Mouse (Mus musculus): ENCODE results near the gene Kctd13. TPM values are rescaled to one million over a fixed set of nuclear protein-coding genes. Genes with fewer than 3 reads are reported as not detected.

The Kctd13 gene
- 21.5 and 29.9 TPM in 2 replicates for polyA plus RNA-seq (2012; rRNA removed)

GRCm38 (mm10) chr7:126928384-126929037 lies at the start of gene Kctd13:
Kctd13 (plus strand) TSS chr7:126928879.
- TF ChIP-seq POLR2A (IDR thresholded peaks at IDR 0.05; ENCODE audit: low read depth, low read length) = peak; percentile 70
- TF ChIP-seq CTCF (IDR thresholded peaks at IDR 0.05; ENCODE audit: extremely low read depth, insufficient read depth, insufficient read length, insufficient replicate concordance) = no peak
- peak within 1 kb of the TSS; percentile 76 for H3K4me3 ChIP-seq (ENCODE audit: extremely low read depth, insufficient read depth, insufficient read length)
- peak; percentile 81 to 94 for DNase-seq (ENCODE audit: low read depth in 1 of 2, low spot score in 2 of 2)
- WGBS = 2% methylated on average over 56 of the region's 56 CpGs
- peaks cover 10% of the 10 kb centered on the region for H3K36me3 ChIP-seq (ENCODE audit: control insufficient read depth, insufficient read depth, low read length)
- no peaks in the 10 kb centered on the region for H3K27me3 ChIP-seq (ENCODE audit: control insufficient read depth, insufficient read depth, low read length)
- peak within 1 kb of the TSS; percentile 51; the same call in 1 of the 2 replicates for H3K27ac ChIP-seq (ENCODE audit: insufficient read depth, low read length)
- H3K4me1 ChIP-seq (ENCODE audit: control insufficient read depth, insufficient read depth, insufficient read length) = peaks cover 4% of the 10 kb centered on the region; the same call in 1 of the 2 replicates

DNA sequence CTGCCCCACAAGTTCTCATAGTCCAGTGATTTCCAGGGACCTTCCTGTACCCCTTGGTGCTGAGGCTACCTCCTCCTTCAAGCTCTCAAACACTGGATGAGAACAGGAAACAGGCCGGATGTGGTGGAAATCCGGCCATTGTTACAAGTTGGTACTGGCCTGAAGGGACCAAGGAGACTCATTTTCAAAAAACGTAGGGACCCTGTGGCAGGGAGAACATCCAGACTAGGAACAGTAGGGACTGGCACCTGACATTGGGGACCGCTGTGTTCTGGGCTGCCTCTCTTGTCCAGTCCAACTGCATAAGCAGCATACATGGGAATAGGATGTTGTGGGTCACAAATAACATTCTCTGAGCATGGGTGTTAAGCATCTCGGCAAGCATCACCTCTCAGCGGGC lies 47.6 kb upstream of the Kctd13 start:
- 31% methylated on average over 6 of the region's 6 CpGs for WGBS
- no peak for DNase-seq (ENCODE audit: low read depth in 1 of 2, low spot score in 2 of 2)
- H3K27ac ChIP-seq (ENCODE audit: insufficient read depth, low read length) = no peak overlapping the region
- H3K36me3 ChIP-seq (ENCODE audit: control insufficient read depth, insufficient read depth, low read length) = peaks cover 31% of the 10 kb centered on the region
- peaks cover 17% of the 10 kb centered on the region; the same call in 1 of the 2 replicates for H3K4me1 ChIP-seq (ENCODE audit: control insufficient read depth, insufficient read depth, insufficient read length)
- no peak for TF ChIP-seq CTCF (IDR thresholded peaks at IDR 0.05; ENCODE audit: extremely low read depth, insufficient read depth, insufficient read length, insufficient replicate concordance)
- no peak for TF ChIP-seq POLR2A (IDR thresholded peaks at IDR 0.05; ENCODE audit: low read depth, low read length)
- H3K4me3 ChIP-seq (ENCODE audit: extremely low read depth, insufficient read depth, insufficient read length) = no peak overlapping the region
- no peaks in the 10 kb centered on the region for H3K27me3 ChIP-seq (ENCODE audit: control insufficient read depth, insufficient read depth, low read length)

DNA sequence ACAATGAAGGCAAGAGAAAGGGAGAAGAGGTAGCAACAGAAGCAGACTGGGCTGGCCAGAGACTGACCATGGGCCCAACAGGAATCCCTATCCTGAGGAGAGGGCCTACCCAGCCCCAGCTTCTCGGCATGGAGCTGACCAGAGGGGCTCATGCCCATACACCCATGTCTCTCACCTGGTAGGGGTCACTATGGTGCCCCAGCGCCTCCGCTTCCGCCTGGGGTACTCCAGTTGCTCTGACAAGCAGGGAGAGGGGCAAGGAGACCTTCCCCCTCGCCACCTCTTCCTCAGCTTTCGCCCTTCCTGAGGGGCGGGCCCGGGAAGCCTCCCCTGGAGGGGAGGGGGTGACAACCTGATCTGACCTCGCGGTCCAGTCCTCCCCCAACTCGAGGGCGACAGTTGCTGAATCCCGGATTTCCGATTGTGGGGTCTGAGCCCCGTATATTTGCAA lies 44.9 kb upstream of the Kctd13 start:
- DNase-seq (ENCODE audit: low read depth in 1 of 2, low spot score in 2 of 2) = no peak
- peak overlapping the region; percentile 96 for H3K27ac ChIP-seq (ENCODE audit: insufficient read depth, low read length)

GRCm38 (mm10) chr7:126884286-126885164 lies 44.2 kb upstream of the Kctd13 start, which contains the start of gene Taok2:
Taok2 (minus strand) TSS chr7:126884703.
- DNase-seq (ENCODE audit: low read depth in 1 of 2, low spot score in 2 of 2) = peak; percentile 88 to 90
- peaks cover 17% of the 10 kb centered on the region; the same call in 1 of the 2 replicates for H3K4me1 ChIP-seq (ENCODE audit: control insufficient read depth, insufficient read depth, insufficient read length)
- H3K4me3 ChIP-seq (ENCODE audit: extremely low read depth, insufficient read depth, insufficient read length) = peak within 1 kb of the TSS; percentile 77
- peak within 1 kb of the TSS; percentile 96 for H3K27ac ChIP-seq (ENCODE audit: insufficient read depth, low read length)
- H3K36me3 ChIP-seq (ENCODE audit: control insufficient read depth, insufficient read depth, low read length) = peaks cover 8% of the 10 kb centered on the region
- no peaks in the 10 kb centered on the region for H3K27me3 ChIP-seq (ENCODE audit: control insufficient read depth, insufficient read depth, low read length)
- TF ChIP-seq CTCF (IDR thresholded peaks at IDR 0.05; ENCODE audit: extremely low read depth, insufficient read depth, insufficient read length, insufficient replicate concordance) (no peak), POLR2A (IDR thresholded peaks at IDR 0.05; ENCODE audit: low read depth, low read length) (peak; percentile 77)
- under 1% methylated on average over 56 of the region's 56 CpGs for WGBS

More for the DNA sequence above, 44.9 kb upstream of the Kctd13 start:
- Histone ChIP-seq H3K4me1 (ENCODE audit: control insufficient read depth, insufficient read depth, insufficient read length) (peaks cover 17% of the 10 kb centered on the region; the same call in 1 of the 2 replicates), H3K36me3 (ENCODE audit: control insufficient read depth, insufficient read depth, low read length) (peaks cover 16% of the 10 kb centered on the region), H3K4me3 (ENCODE audit: extremely low read depth, insufficient read depth, insufficient read length) (peak overlapping the region; percentile 77), H3K27me3 (ENCODE audit: control insufficient read depth, insufficient read depth, low read length) (no peaks in the 10 kb centered on the region)
- 2% methylated on average over 15 of the region's 15 CpGs for WGBS
- TF ChIP-seq CTCF (IDR thresholded peaks at IDR 0.05; ENCODE audit: extremely low read depth, insufficient read depth, insufficient read length, insufficient replicate concordance) (no peak), POLR2A (IDR thresholded peaks at IDR 0.05; ENCODE audit: low read depth, low read length) (no peak)

GRCm38 (mm10) chr7:126887281-126887680 lies 41.4 kb upstream of the Kctd13 start:
- peaks cover 9% of the 10 kb centered on the region; the same call in 1 of the 2 replicates for H3K4me1 ChIP-seq (ENCODE audit: control insufficient read depth, insufficient read depth, insufficient read length)
- H3K27me3 ChIP-seq (ENCODE audit: control insufficient read depth, insufficient read depth, low read length) = no peaks in the 10 kb centered on the region
- TF ChIP-seq CTCF (IDR thresholded peaks at IDR 0.05; ENCODE audit: extremely low read depth, insufficient read depth, insufficient read length, insufficient replicate concordance) (no peak), POLR2A (IDR thresholded peaks at IDR 0.05; ENCODE audit: low read depth, low read length) (no peak)
- H3K4me3 ChIP-seq (ENCODE audit: extremely low read depth, insufficient read depth, insufficient read length) = no peak overlapping the region
- no peak overlapping the region for H3K27ac ChIP-seq (ENCODE audit: insufficient read depth, low read length)
- no peak for DNase-seq (ENCODE audit: low read depth in 1 of 2, low spot score in 2 of 2)
- 92% methylated on average over 5 of the region's 5 CpGs for WGBS
- H3K36me3 ChIP-seq (ENCODE audit: control insufficient read depth, insufficient read depth, low read length) = 0 out of 2 replicates have a peak, but pooled peaks cover 4% of the 10 kb centered on the region

DNA sequence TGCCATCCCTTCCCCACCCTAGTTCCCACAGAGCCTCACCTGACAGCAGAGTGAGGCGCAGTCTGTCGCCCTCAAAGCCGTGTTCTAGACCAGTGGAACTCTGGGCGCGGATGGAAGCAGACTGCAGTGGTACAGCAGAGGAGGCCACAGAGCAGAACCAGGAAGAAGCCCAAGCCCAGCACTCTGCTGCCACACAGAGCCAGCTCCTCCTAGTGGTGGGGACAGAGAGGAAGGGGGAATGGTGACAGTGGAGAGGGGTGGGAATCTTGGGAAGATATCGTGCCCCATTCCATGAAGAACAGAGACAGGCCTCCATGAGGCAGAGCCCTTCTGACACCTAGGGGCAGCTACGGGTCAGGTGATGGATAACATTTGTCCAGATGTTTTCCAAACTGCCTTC lies 39.8 kb upstream of the Kctd13 start:
- Histone ChIP-seq H3K27ac (ENCODE audit: insufficient read depth, low read length) (no peak overlapping the region; the same call in 1 of the 2 replicates), H3K27me3 (ENCODE audit: control insufficient read depth, insufficient read depth, low read length) (no peaks in the 10 kb centered on the region), H3K36me3 (ENCODE audit: control insufficient read depth, insufficient read depth, low read length) (0 out of 2 replicates have a peak, but pooled peaks cover 4% of the 10 kb centered on the region), H3K4me3 (ENCODE audit: extremely low read depth, insufficient read depth, insufficient read length) (no peak overlapping the region), H3K4me1 (ENCODE audit: control insufficient read depth, insufficient read depth, insufficient read length) (peaks cover under 1% of the 10 kb centered on the region; the same call in 1 of the 2 replicates)
- no peak for DNase-seq (ENCODE audit: low read depth in 1 of 2, low spot score in 2 of 2)
- TF ChIP-seq CTCF (IDR thresholded peaks at IDR 0.05; ENCODE audit: extremely low read depth, insufficient read depth, insufficient read length, insufficient replicate concordance) (peak; percentile 23; the same call in 1 of the 2 replicates), POLR2A (IDR thresholded peaks at IDR 0.05; ENCODE audit: low read depth, low read length) (no peak)
- 61% methylated on average over 7 of the region's 7 CpGs for WGBS

All from spleen, adult 2 months (tissue).